Comparison of ENCODE assay signal across 8 mouse cellular contexts in the genomic region with DNA sequence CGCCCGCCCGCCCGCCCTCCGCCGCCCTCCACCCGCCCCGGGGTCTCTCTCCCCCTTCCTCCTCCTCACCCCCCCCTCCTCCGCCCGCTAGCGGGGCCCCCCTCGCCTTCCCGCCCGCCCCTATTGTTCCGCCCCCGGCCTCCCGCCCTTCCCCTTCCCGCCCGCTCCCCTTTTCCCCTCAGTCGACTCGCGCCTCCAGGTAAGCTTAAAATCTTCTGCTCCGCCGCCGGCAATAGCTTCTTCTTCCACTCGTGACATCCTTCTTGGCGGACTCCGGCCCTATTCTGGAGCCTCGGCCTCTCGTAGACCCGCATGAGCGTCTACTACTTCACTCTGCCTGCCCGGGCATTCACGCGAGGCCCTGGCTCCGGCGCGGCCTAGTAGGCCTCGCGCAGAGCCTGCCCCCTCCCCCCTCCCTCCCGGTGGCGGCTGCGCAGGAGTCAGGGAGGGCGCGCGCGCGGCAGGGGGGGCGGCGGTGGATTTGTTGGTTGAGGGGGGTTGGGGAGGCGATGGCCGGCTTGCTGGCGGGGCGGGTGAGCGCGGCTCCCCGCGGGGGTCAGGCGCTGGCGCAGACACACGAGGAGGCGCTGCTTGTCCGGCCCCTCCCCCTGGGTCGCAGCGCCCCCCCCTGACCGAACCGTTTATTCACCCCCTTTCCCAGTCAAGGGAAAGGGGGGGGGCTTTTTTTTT. TPM values are rescaled to one million over a fixed set of nuclear protein-coding genes. Genes with fewer than 3 reads are reported as not detected.
A peak's percentile ranks its signal among the peaks of the same experiment; 100 is the strongest.
DNase-seq lines count a peak whose midpoint lies in the region; ATAC-seq and TF ChIP-seq lines count a peak whose summit lies in the region.

No protein-coding gene starts in this region.

- H3K4me3 ChIP-seq in intestine, postnatal 0 days (ENCODE audit: low read depth, low read length), result peak overlapping the region; percentile 80

- H3K27ac ChIP-seq in intestine, postnatal 0 days (ENCODE audit: low read depth, low read length), result peak overlapping the region; percentile 94

- peak; percentile 66 for ATAC-seq in intestine, postnatal 0 days

- WGBS in intestine, postnatal 0 days, result under 1% methylated on average over 41 of the region's 67 CpGs

- TF ChIP-seq CTCF in intestine, postnatal 0 days (IDR thresholded peaks at IDR 0.05; ENCODE audit: low read depth), result peak; percentile 36

- peak; percentile 90 for DNase-seq in adrenal gland, adult 2 months
- DNase-seq in embryo, embryonic 11.5 days (ENCODE audit: low read depth, low spot score), result peak; percentile 74
- peak; percentile 72 to 86 for DNase-seq in gastrocnemius, postnatal 4 days (ENCODE audit: low spot score in 2 of 2)
- DNase-seq in left cerebral cortex, postnatal 36 days (ENCODE audit: low spot score in 2 of 2), result peak; percentile 80 to 82
- peak; percentile 83 for DNase-seq in mesoderm, embryonic 11.5 days (ENCODE audit: low read depth, low spot score)
- DNase-seq in right cerebral cortex, postnatal 25 days, result peak; percentile 79
- peak; percentile 63 for DNase-seq in urinary bladder, postnatal 25 days (ENCODE audit: low spot score)

- H3K27me3 ChIP-seq in intestine, postnatal 0 days (replicated peaks; ENCODE audit: control insufficient read depth, insufficient read depth, low read length), result no peaks in the 10 kb centered on the region

- H3K9ac ChIP-seq in intestine, postnatal 0 days (ENCODE audit: low read depth, low read length), result peak overlapping the region; percentile 94

- H3K4me2 ChIP-seq in intestine, postnatal 0 days (replicated peaks; ENCODE audit: low read depth), result peak overlapping the region; percentile 63

- peaks cover 24% of the 10 kb centered on the region for H3K36me3 ChIP-seq in intestine, postnatal 0 days (ENCODE audit: control insufficient read depth, insufficient read depth)

- no peaks in the 10 kb centered on the region for H3K9me3 ChIP-seq in intestine, postnatal 0 days (ENCODE audit: control insufficient read depth)

- intact Hi-C loops in left cerebral cortex, postnatal 36 days (cut with DNase I), result loop anchor here (1.0 kb wide), 1 partner anchor 48 kb away; a partner anchor contains a TSS

- no peaks in the 10 kb centered on the region for H3K4me1 ChIP-seq in intestine, postnatal 0 days (replicated peaks; ENCODE audit: control insufficient read depth, insufficient read depth, low read length)

RNA-seq across cellular contexts. Expression of a gene that starts 0.4 kb away (rescaled TPM):
- total RNA-seq in adrenal gland, adult 2 months (2021), result 100 to 1,000 TPM; 641 to 760 TPM
- 388 and 545 TPM in 2 replicates for polyA plus RNA-seq in adrenal gland, adult 2 months (2012; rRNA removed)
- total RNA-seq in gastrocnemius, postnatal 4 days (2021), result 100 to 1,000 TPM; 614 to 662 TPM
- 109 and 115 TPM in 2 replicates for polyA plus RNA-seq in intestine, postnatal 0 days (2015; fragmentation: Nextera tagmentation; extraction: Ambion mirVana)
- 100 to 1,000 TPM; 467 to 505 TPM for total RNA-seq in left cerebral cortex, postnatal 36 days (2021)

RNA-seq across cellular contexts. Expression of a gene that starts 11.9 kb away (rescaled TPM):
- total RNA-seq in adrenal gland, adult 2 months (2021), result 100 to 1,000 TPM; 105 to 197 TPM
- 213 and 313 TPM in 2 replicates for polyA plus RNA-seq in adrenal gland, adult 2 months (2012; rRNA removed)
- total RNA-seq in gastrocnemius, postnatal 4 days (2021), result 10 to 100 TPM; 15.2 to 18.7 TPM
- polyA plus RNA-seq in intestine, postnatal 0 days (2015; fragmentation: Nextera tagmentation; extraction: Ambion mirVana), result 394 and 398 TPM in 2 replicates
- 10 to 100 TPM; 41.4 to 43.2 TPM for total RNA-seq in left cerebral cortex, postnatal 36 days (2021)

RNA-seq across cellular contexts. Expression of a gene that starts 25.6 kb away (rescaled TPM):
- total RNA-seq in adrenal gland, adult 2 months (2021), result 1 to 10 TPM; 1.0 to 1.6 TPM
- polyA plus RNA-seq in adrenal gland, adult 2 months (2012; rRNA removed), result 1.3 and 2.5 TPM in 2 replicates
- 1 to 10 TPM; 3.6 to 3.9 TPM for total RNA-seq in gastrocnemius, postnatal 4 days (2021)
- polyA plus RNA-seq in intestine, postnatal 0 days (2015; fragmentation: Nextera tagmentation; extraction: Ambion mirVana), result 0.35 and 0.50 TPM in 2 replicates
- total RNA-seq in left cerebral cortex, postnatal 36 days (2021), result 1 to 10 TPM in 1 of 2 experiments, under 1 TPM in 1; 0.99 to 2.3 TPM

RNA-seq across cellular contexts. Expression of a gene that starts 32.8 kb away (rescaled TPM):
- not detected for total RNA-seq in adrenal gland, adult 2 months (2021)
- not detected in 2 replicates for polyA plus RNA-seq in adrenal gland, adult 2 months (2012; rRNA removed)
- total RNA-seq in gastrocnemius, postnatal 4 days (2021), result 1 to 10 TPM in 1 of 2 experiments, not detected in 1; 7.6 TPM
- 3.5 TPM in 1 of 2 replicates, not detected in the other for polyA plus RNA-seq in intestine, postnatal 0 days (2015; fragmentation: Nextera tagmentation; extraction: Ambion mirVana)
- not detected for total RNA-seq in left cerebral cortex, postnatal 36 days (2021)

RNA-seq across cellular contexts. Expression of a gene that starts 46.1 kb away (rescaled TPM):
- 10 to 100 TPM in 1 of 2 experiments, 1 to 10 TPM in 1; 5.2 to 15.1 TPM for total RNA-seq in adrenal gland, adult 2 months (2021)
- 10.6 and 12.0 TPM in 2 replicates for polyA plus RNA-seq in adrenal gland, adult 2 months (2012; rRNA removed)
- total RNA-seq in gastrocnemius, postnatal 4 days (2021), result 1 to 10 TPM; 6.1 to 6.3 TPM
- polyA plus RNA-seq in intestine, postnatal 0 days (2015; fragmentation: Nextera tagmentation; extraction: Ambion mirVana), result 3.1 and 3.5 TPM in 2 replicates
- 10 to 100 TPM; 96.4 to 98.8 TPM for total RNA-seq in left cerebral cortex, postnatal 36 days (2021)

Comparison
In these comparisons a context has a peak if more than half of its experiments do, and no peak if none do; other contexts are left out.
1. Peak in every context shown above with its lines: DNase-seq, ATAC-seq, H3K4me3 ChIP-seq and H3K27ac ChIP-seq.